15 mouse cellular contexts compared by ENCODE assay signal in the genomic region with DNA sequence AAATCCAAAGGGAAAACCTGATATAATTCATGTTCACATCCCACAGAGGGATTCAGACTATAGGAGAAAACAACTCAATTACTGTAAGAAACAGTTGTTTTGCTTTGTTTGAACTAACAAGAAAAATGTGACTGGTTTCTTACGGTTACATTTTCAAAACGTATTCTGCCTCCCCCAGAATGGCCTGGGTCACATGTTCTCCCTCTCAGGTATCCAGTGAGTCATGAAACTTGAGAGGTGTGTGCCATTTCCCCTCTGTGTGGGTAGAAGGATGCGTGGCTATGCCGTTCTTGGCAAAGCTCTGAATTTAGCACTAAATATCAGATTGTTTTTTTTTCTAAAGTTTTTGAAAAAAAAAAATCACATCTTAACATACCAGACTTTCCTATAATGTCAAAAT.
"Had no signal": no experiment of that assay in that cellular context is flagged by ENCODE, and none has a peak within 500 bp of the region (broad histone marks: within the 10 kb centered on the region; RNA-seq: fewer than 3 reads in every experiment).

No protein-coding gene starts in this region.

- H3K36me3 ChIP-seq: lung, embryonic 15.5 days; midbrain, embryonic 13.5 days; midbrain, embryonic 15.5 days; neural tube, embryonic 12.5 days had no signal

- H3K4me3 ChIP-seq: lung, embryonic 15.5 days; megakaryocyte, embryonic 14.5 days; midbrain, embryonic 13.5 days; midbrain, embryonic 15.5 days; neural tube, embryonic 12.5 days had no signal

- H3K9me3 ChIP-seq: lung, embryonic 15.5 days; megakaryocyte, embryonic 14.5 days; midbrain, embryonic 13.5 days; midbrain, embryonic 15.5 days; neural tube, embryonic 12.5 days had no signal

- DNase-seq: liver, postnatal 0 days; lung, adult 2 months; lung, postnatal 14 days; lung, postnatal 36 days; right cerebral cortex, postnatal 14 days; thymus, adult 18-20 months; thymus, postnatal 14 days; thymus, postnatal 36 days had no signal

- H3K4me1 ChIP-seq: lung, embryonic 15.5 days; megakaryocyte, embryonic 14.5 days; midbrain, embryonic 15.5 days; neural tube, embryonic 12.5 days had no signal

- H3K27ac ChIP-seq: lung, embryonic 15.5 days; macrophage; midbrain, embryonic 13.5 days; midbrain, embryonic 15.5 days; neural tube, embryonic 12.5 days had no signal

- ATAC-seq: liver, postnatal 0 days; lung, postnatal 0 days; midbrain, embryonic 13.5 days; midbrain, embryonic 15.5 days had no signal

- H3K27me3 ChIP-seq: lung, embryonic 15.5 days; megakaryocyte, embryonic 14.5 days; midbrain, embryonic 13.5 days; midbrain, embryonic 15.5 days; neural tube, embryonic 12.5 days had no signal
